14 mouse cellular contexts compared by ENCODE assay signal in genomic region chr15:38570735-38571134, GRCm38 (mm10).
DNase-seq lines count a peak whose midpoint lies in the region; ATAC-seq and TF ChIP-seq lines count a peak whose summit lies in the region.
"Had no signal": no experiment of that assay in that cellular context is flagged by ENCODE, and none has a peak within 500 bp of the region (broad histone marks: within the 10 kb centered on the region; RNA-seq: fewer than 3 reads in every experiment).

No protein-coding gene starts in this region.

- H3K4me3 ChIP-seq in heart, embryonic 10.5 days, result no peak overlapping the region
- no peak overlapping the region for H3K4me3 ChIP-seq in liver, adult 2 months (ENCODE audit: insufficient read depth, low read depth, low read length)
- H3K4me3 ChIP-seq in liver, embryonic 12.5 days, result no peak overlapping the region
- no peak overlapping the region for H3K4me3 ChIP-seq in stomach, embryonic 15.5 days (replicated peaks)
- H3K4me3 ChIP-seq: embryonic facial prominence, embryonic 12.5 days; hindbrain, embryonic 15.5 days; kidney, embryonic 15.5 days; limb, embryonic 15.5 days; midbrain, embryonic 15.5 days had no signal

- peak overlapping the region; percentile 30; the same call in 1 of the 2 replicates for H3K9ac ChIP-seq in liver, adult 2 months (ENCODE audit: low read depth, low read length)
- no peak overlapping the region for H3K9ac ChIP-seq in liver, embryonic 12.5 days
- no peak overlapping the region for H3K9ac ChIP-seq in stomach, embryonic 15.5 days
- H3K9ac ChIP-seq: embryonic facial prominence, embryonic 12.5 days; hindbrain, embryonic 15.5 days; kidney, embryonic 15.5 days; limb, embryonic 15.5 days; midbrain, embryonic 15.5 days had no signal

- no peak for ATAC-seq in liver, embryonic 12.5 days
- ATAC-seq in stomach, embryonic 15.5 days (ENCODE audit: insufficient read depth, low FRiP score, low read depth), result peak; percentile 55; the same call in 1 of the 2 replicates
- ATAC-seq: midbrain, embryonic 15.5 days had no signal

- peak overlapping the region; percentile 67 for H3K27ac ChIP-seq in heart, embryonic 10.5 days
- peak overlapping the region; percentile 69 for H3K27ac ChIP-seq in liver, adult 2 months (replicated peaks; ENCODE audit: insufficient read depth, low read depth, low read length)
- H3K27ac ChIP-seq in liver, embryonic 12.5 days, result no peak overlapping the region
- no peak overlapping the region for H3K27ac ChIP-seq in stomach, embryonic 15.5 days
- H3K27ac ChIP-seq: embryonic facial prominence, embryonic 12.5 days; hindbrain, embryonic 15.5 days; kidney, embryonic 15.5 days; limb, embryonic 15.5 days; midbrain, embryonic 15.5 days had no signal

- intact Hi-C loops in heart, postnatal 10 days (cut with DNase I), result no loop called here

- no peak for DNase-seq in heart, embryonic 10.5 days (ENCODE audit: low spot score)
- DNase-seq in heart, postnatal 10 days, result no peak
- DNase-seq in liver, adult 2 months (ENCODE audit: extremely low read depth, low read depth, low spot score), result peak; percentile 98
- DNase-seq in large intestine, adult 2 months (ENCODE audit: low read depth, low spot score), result peak; percentile 81
- no peak for DNase-seq in right cerebral cortex, postnatal 36 days (ENCODE audit: low spot score in 2 of 2)
- no peak for DNase-seq in adrenal gland, postnatal 14 days
- DNase-seq: gastrocnemius, postnatal 25 days had no signal

- TF ChIP-seq POLR2A in liver, adult 2 months (IDR thresholded peaks at IDR 0.05; ENCODE audit: extremely low read depth, insufficient read depth, low read length), result no peak

- peaks cover 34% of the 10 kb centered on the region for H3K4me1 ChIP-seq in heart, embryonic 10.5 days
- H3K4me1 ChIP-seq in liver, adult 2 months (ENCODE audit: control insufficient read depth, insufficient read depth, low read length), result peaks cover 24% of the 10 kb centered on the region
- peaks cover 12% of the 10 kb centered on the region for H3K4me1 ChIP-seq in liver, embryonic 12.5 days
- H3K4me1 ChIP-seq in stomach, embryonic 15.5 days, result no peaks in the 10 kb centered on the region
- H3K4me1 ChIP-seq: embryonic facial prominence, embryonic 12.5 days; hindbrain, embryonic 15.5 days; midbrain, embryonic 15.5 days had no signal

- H3K79me2 ChIP-seq in liver, adult 2 months (ENCODE audit: control insufficient read depth, insufficient read depth, low read length), result no peaks in the 10 kb centered on the region

- H3K27me3 ChIP-seq in heart, embryonic 10.5 days (ENCODE audit: insufficient read depth, poor library complexity, severe bottlenecking), result no peaks in the 10 kb centered on the region
- H3K27me3 ChIP-seq in liver, adult 2 months (ENCODE audit: control insufficient read depth, insufficient read depth, low read length), result no peaks in the 10 kb centered on the region
- H3K27me3 ChIP-seq in liver, embryonic 12.5 days (replicated peaks), result peaks cover 66% of the 10 kb centered on the region
- H3K27me3 ChIP-seq in stomach, embryonic 15.5 days (replicated peaks), result no peaks in the 10 kb centered on the region
- H3K27me3 ChIP-seq: embryonic facial prominence, embryonic 12.5 days; hindbrain, embryonic 15.5 days; kidney, embryonic 15.5 days; limb, embryonic 15.5 days; midbrain, embryonic 15.5 days had no signal

- H3K36me3 ChIP-seq in heart, embryonic 10.5 days, result no peaks in the 10 kb centered on the region
- H3K36me3 ChIP-seq in liver, adult 2 months (ENCODE audit: control insufficient read depth, insufficient read depth, low read length), result no peaks in the 10 kb centered on the region
- H3K36me3 ChIP-seq in liver, embryonic 12.5 days, result no peaks in the 10 kb centered on the region
- H3K36me3 ChIP-seq in stomach, embryonic 15.5 days, result no peaks in the 10 kb centered on the region
- H3K36me3 ChIP-seq: embryonic facial prominence, embryonic 12.5 days; hindbrain, embryonic 15.5 days; kidney, embryonic 15.5 days; limb, embryonic 15.5 days; midbrain, embryonic 15.5 days had no signal

- H3K9me3 ChIP-seq in heart, embryonic 10.5 days, result no peaks in the 10 kb centered on the region
- H3K9me3 ChIP-seq in liver, embryonic 12.5 days (replicated peaks), result no peaks in the 10 kb centered on the region
- no peaks in the 10 kb centered on the region for H3K9me3 ChIP-seq in stomach, embryonic 15.5 days
- H3K9me3 ChIP-seq: embryonic facial prominence, embryonic 12.5 days; hindbrain, embryonic 15.5 days; kidney, embryonic 15.5 days; limb, embryonic 15.5 days; midbrain, embryonic 15.5 days had no signal

- no peak overlapping the region for H3K4me2 ChIP-seq in liver, embryonic 12.5 days
- H3K4me2 ChIP-seq in stomach, embryonic 15.5 days, result no peak overlapping the region
- H3K4me2 ChIP-seq: embryonic facial prominence, embryonic 12.5 days; hindbrain, embryonic 15.5 days; kidney, embryonic 15.5 days; limb, embryonic 15.5 days; midbrain, embryonic 15.5 days had no signal

- 58% methylated on average over 8 of the region's 8 CpGs for WGBS in heart, embryonic 10.5 days
- 16% methylated on average over 8 of the region's 8 CpGs for WGBS in liver, adult 2 months
- WGBS in liver, embryonic 12.5 days (ENCODE audit: insufficient replicate concordance), result 60% methylated on average over 8 of the region's 8 CpGs
- WGBS in large intestine, adult 2 months, result 25% methylated on average over 8 of the region's 8 CpGs
- 39% methylated on average over 8 of the region's 8 CpGs for WGBS in stomach, embryonic 15.5 days

- no peak for TF ChIP-seq CTCF in liver, adult 2 months (IDR thresholded peaks at IDR 0.05; ENCODE audit: low read depth, low read length)

Comparison
In these comparisons a context has a peak if more than half of its experiments do, and no peak if none do; other contexts are left out.
1. H3K27ac ChIP-seq: peak in heart, embryonic 10.5 days (single experiment) and liver, adult 2 months (single experiment); none in liver, embryonic 12.5 days (single experiment) and stomach, embryonic 15.5 days (single experiment).
2. DNase-seq: peak in liver, adult 2 months (single experiment) and large intestine, adult 2 months (single experiment); none in heart, embryonic 10.5 days (single experiment), heart, postnatal 10 days (0 of 2), right cerebral cortex, postnatal 36 days (0 of 2) and adrenal gland, postnatal 14 days (single experiment).